Mouse (Mus musculus) embryonic facial prominence, embryonic 10.5 days (tissue): ENCODE measurements around the gene Tpt1. TPM values are rescaled to one million over a fixed set of nuclear protein-coding genes. Genes with fewer than 3 reads are reported as not detected.
"Not testable (repeated sequence)": the region's sequence is repeated elsewhere in the genome, so short reads cannot be mapped to it uniquely, and the experiment has no call there.

Source experiments
- DNase-seq: peaks from one replicate; pipeline ENCODE4 v3.0.0-alpha.2; 2017; ENCODE audit warnings: low spot score
- H3K27ac ChIP-seq: fragments of 300-500 bp; sonication (generic); replicated peaks from 2 replicates; pipeline ENCODE4 v1.5.1; 2016; ENCODE audit warnings: mild to moderate bottlenecking
- H3K27me3 ChIP-seq: fragments of 300-500 bp; sonication (generic); replicated peaks from 2 replicates; pipeline ENCODE4 v1.6.1; 2016; ENCODE audit warnings: low read depth, mild to moderate bottlenecking; ENCODE audit not compliant: poor library complexity, severe bottlenecking
- H3K36me3 ChIP-seq: fragments of 300-500 bp; sonication (generic); replicated peaks from 2 replicates; pipeline ENCODE4 v1.6.1; 2016; ENCODE audit warnings: mild to moderate bottlenecking, moderate library complexity
- H3K4me1 ChIP-seq: fragments of 300-500 bp; sonication (generic); 2 replicates; pipeline ENCODE4 v1.6.1; 2016
- H3K4me3 ChIP-seq: fragments of 300-500 bp; sonication (generic); 2 replicates; pipeline ENCODE4 v1.5.1; 2016; ENCODE audit warnings: mild to moderate bottlenecking, moderate library complexity
- H3K9me3 ChIP-seq: fragments of 300-500 bp; sonication (generic); 2 replicates; pipeline ENCODE4 v1.6.1; 2016; ENCODE audit warnings: mild to moderate bottlenecking
- WGBS: fragments of 180-500 bp; shearing (Covaris S2); methylation state at CpG from one replicate; pipeline ENCODE4 v1.1.7; 2016; 5-methylcytosine and 5-hydroxymethylcytosine counted together
- polyA plus RNA-seq: library from polyadenylated mRNA; unstranded; fragments of >200 nt; fragmentation: Nextera tagmentation; extraction: Ambion mirVana; gene quantifications from 2 replicates; pipeline ENCODE4 v1.2.1, GENCODE M21; 2016

Gene Tpt1
- polyA plus RNA-seq, 1 experiment from 2014 or later = 832 TPM

- Histone ChIP-seq H3K27ac (no peak overlapping the region), H3K36me3 (no peaks in the 10 kb centered on the region), H3K27me3 (peaks cover 19% of the 10 kb centered on the region), H3K4me3 (no peak overlapping the region), H3K4me1 (peaks cover 49% of the 10 kb centered on the region), H3K9me3 (no peaks in the 10 kb centered on the region)
- 89% methylated on average over 2 of the region's 2 CpGs for WGBS
- DNase-seq = no peak
Measured at GRCm38 (mm10) chr14:75832031-75832430, 12.9 kb upstream of the Tpt1 start.

- Histone ChIP-seq H3K36me3 (no peaks in the 10 kb centered on the region), H3K27me3 (peaks cover 12% of the 10 kb centered on the region), H3K9me3 (no peaks in the 10 kb centered on the region), H3K27ac (peak overlapping the region; percentile 95), H3K4me1 (peaks cover 47% of the 10 kb centered on the region), H3K4me3 (peak overlapping the region; percentile 61)
- WGBS = 32% methylated on average over 4 of the region's 4 CpGs
- DNase-seq = peak; percentile 38
Measured at GRCm38 (mm10) chr14:75832982-75833381, 11.9 kb upstream of the Tpt1 start.

GRCm38 (mm10) chr14:75833546-75834250, 11.2 kb upstream of the Tpt1 start:
- Histone ChIP-seq H3K9me3 (no peaks in the 10 kb centered on the region), H3K36me3 (no peaks in the 10 kb centered on the region), H3K27me3 (peaks cover 5% of the 10 kb centered on the region), H3K4me1 (peaks cover 40% of the 10 kb centered on the region), H3K27ac (peak overlapping the region; percentile 95), H3K4me3 (peak overlapping the region; percentile 61)
- DNase-seq = peak; percentile 79
- 8% methylated on average over 12 of the region's 12 CpGs for WGBS

- peak overlapping the region; percentile 61 for H3K4me3 ChIP-seq
- H3K4me1 ChIP-seq = peaks cover 34% of the 10 kb centered on the region
- H3K9me3 ChIP-seq = no peaks in the 10 kb centered on the region
- H3K27me3 ChIP-seq = no peaks in the 10 kb centered on the region
- no peaks in the 10 kb centered on the region for H3K36me3 ChIP-seq
- H3K27ac ChIP-seq = peak overlapping the region; percentile 95
- DNase-seq = peak; percentile 79
- WGBS = 0% methylated on average over 10 of the region's 10 CpGs
Measured at GRCm38 (mm10) chr14:75834251-75834738, 10.6 kb upstream of the Tpt1 start.

- no peaks in the 10 kb centered on the region for H3K27me3 ChIP-seq
- peak overlapping the region; percentile 61 for H3K4me3 ChIP-seq
- no peaks in the 10 kb centered on the region for H3K36me3 ChIP-seq
- H3K9me3 ChIP-seq = no peaks in the 10 kb centered on the region
- under 1% methylated on average over 16 of the region's 16 CpGs for WGBS
- H3K27ac ChIP-seq = peak overlapping the region; percentile 95
- DNase-seq = peak; percentile 74
- peaks cover 34% of the 10 kb centered on the region for H3K4me1 ChIP-seq
Measured at GRCm38 (mm10) chr14:75834739-75835381, 10.0 kb upstream of the Tpt1 start.

- H3K4me3 ChIP-seq = no peak overlapping the region
- peaks cover 34% of the 10 kb centered on the region for H3K4me1 ChIP-seq
- H3K27ac ChIP-seq = no peak overlapping the region
- 92% methylated on average over 3 of the region's 3 CpGs for WGBS
- DNase-seq = no peak
- no peaks in the 10 kb centered on the region for H3K9me3 ChIP-seq
- H3K36me3 ChIP-seq = no peaks in the 10 kb centered on the region
- H3K27me3 ChIP-seq = no peaks in the 10 kb centered on the region
Measured at GRCm38 (mm10) chr14:75836579-75836978, 8.3 kb upstream of the Tpt1 start.

- Histone ChIP-seq H3K27ac (no peak overlapping the region), H3K36me3 (no peaks in the 10 kb centered on the region), H3K4me1 (peaks cover 34% of the 10 kb centered on the region), H3K4me3 (no peak overlapping the region), H3K27me3 (no peaks in the 10 kb centered on the region), H3K9me3 (no peaks in the 10 kb centered on the region)
- 70% methylated on average over 10 of the region's 10 CpGs for WGBS
- DNase-seq = peak; percentile 49
Measured at GRCm38 (mm10) chr14:75837048-75837916, 7.6 kb upstream of the Tpt1 start.

GRCm38 (mm10) chr14:75841758-75842157, 3.1 kb upstream of the Tpt1 start:
- 81% methylated on average over 2 of the region's 2 CpGs for WGBS

GRCm38 (mm10) chr14:75844111-75844695, 690 bp upstream of the Tpt1 start:
- Histone ChIP-seq H3K27ac (peak overlapping the region; percentile 95), H3K4me3 (peak overlapping the region; percentile 68), H3K9me3 (no peaks in the 10 kb centered on the region), H3K4me1 (peaks cover 25% of the 10 kb centered on the region), H3K27me3 (no peaks in the 10 kb centered on the region), H3K36me3 (peaks cover 30% of the 10 kb centered on the region)
- WGBS = 11% methylated on average over 14 of the region's 14 CpGs
- no peak for DNase-seq

More at GRCm38 (mm10) chr14:75841758-75842157, 3.1 kb upstream of the Tpt1 start:
- H3K4me3 ChIP-seq, H3K27me3 ChIP-seq, H3K36me3 ChIP-seq, H3K27ac ChIP-seq, DNase-seq, H3K9me3 ChIP-seq: not testable (repeated sequence)
- H3K4me1 ChIP-seq = peaks cover 19% of the 10 kb centered on the region

- under 1% methylated on average over 40 of the region's 40 CpGs for WGBS
- peaks cover 25% of the 10 kb centered on the region for H3K4me1 ChIP-seq
- peak overlapping the region; percentile 95 for H3K27ac ChIP-seq
- DNase-seq = peak; percentile 88
- no peaks in the 10 kb centered on the region for H3K9me3 ChIP-seq
- H3K27me3 ChIP-seq = no peaks in the 10 kb centered on the region
- peaks cover 45% of the 10 kb centered on the region for H3K36me3 ChIP-seq
- H3K4me3 ChIP-seq = peak overlapping the region; percentile 68
Measured at GRCm38 (mm10) chr14:75845698-75846115, 814 bp downstream of the Tpt1 start.

GRCm38 (mm10) chr14:75847669-75848068, 2.8 kb downstream of the Tpt1 start:
- Histone ChIP-seq H3K27ac (no peak overlapping the region), H3K4me1 (peaks cover 27% of the 10 kb centered on the region), H3K4me3 (peak overlapping the region; percentile 27; the same call in 1 of the 2 replicates), H3K27me3 (no peaks in the 10 kb centered on the region), H3K36me3 (peaks cover 65% of the 10 kb centered on the region), H3K9me3 (no peaks in the 10 kb centered on the region)
- 87% methylated on average over 4 of the region's 4 CpGs for WGBS
- no peak for DNase-seq

- Histone ChIP-seq H3K4me1 (peaks cover 27% of the 10 kb centered on the region), H3K27me3 (no peaks in the 10 kb centered on the region), H3K9me3 (no peaks in the 10 kb centered on the region), H3K27ac (no peak overlapping the region), H3K36me3 (peaks cover 73% of the 10 kb centered on the region), H3K4me3 (no peak overlapping the region)
- DNase-seq = no peak
- WGBS = 91% methylated on average over 5 of the region's 5 CpGs
Measured at GRCm38 (mm10) chr14:75848482-75848881, 3.6 kb downstream of the Tpt1 start.
